Mouse (Mus musculus): ENCODE measurements around the gene Sh3glb1. TPM values are rescaled to one million over a fixed set of nuclear protein-coding genes. Genes with fewer than 3 reads are reported as not detected.

The Sh3glb1 gene
- polyA plus RNA-seq, 1 experiment: 86.4 TPM

GRCm38 (mm10) chr3:144717121-144717520 is 3.0 kb downstream of the Sh3glb1 start:
- no peak for TF ChIP-seq GATA1 (IDR thresholded peaks at IDR 0.05; ENCODE audit: low read length)

GRCm38 (mm10) chr3:144715901-144716300 is 4.2 kb downstream of the Sh3glb1 start:
- no peak for TF ChIP-seq GATA1 (IDR thresholded peaks at IDR 0.05; ENCODE audit: low read length)

- no peak for TF ChIP-seq GATA1 (IDR thresholded peaks at IDR 0.05; ENCODE audit: low read length)
Observed at GRCm38 (mm10) chr3:144715033-144715432, 5.1 kb downstream of the Sh3glb1 start.

GRCm38 (mm10) chr3:144714606-144715005 is 5.5 kb downstream of the Sh3glb1 start:
- no peak for TF ChIP-seq GATA1 (IDR thresholded peaks at IDR 0.05; ENCODE audit: low read length)

- no peak for TF ChIP-seq GATA1 (IDR thresholded peaks at IDR 0.05; ENCODE audit: low read length)
Observed at GRCm38 (mm10) chr3:144714126-144714525, 6.0 kb downstream of the Sh3glb1 start.

- TF ChIP-seq GATA1 (IDR thresholded peaks at IDR 0.05; ENCODE audit: low read length): no peak
Observed at GRCm38 (mm10) chr3:144711607-144712206, 8.4 kb downstream of the Sh3glb1 start.

- TF ChIP-seq GATA1 (IDR thresholded peaks at IDR 0.05; ENCODE audit: low read length): no peak
Observed at GRCm38 (mm10) chr3:144708612-144709011, 11.5 kb downstream of the Sh3glb1 start.

- no peak for TF ChIP-seq GATA1 (IDR thresholded peaks at IDR 0.05; ENCODE audit: low read length)
Observed at GRCm38 (mm10) chr3:144703959-144704358, 16.2 kb downstream of the Sh3glb1 start.

- TF ChIP-seq GATA1 (IDR thresholded peaks at IDR 0.05; ENCODE audit: low read length): no peak
Observed at GRCm38 (mm10) chr3:144698790-144699433, 21.2 kb downstream of the Sh3glb1 start.

GRCm38 (mm10) chr3:144697942-144698341 is 22.2 kb downstream of the Sh3glb1 start:
- no peak for TF ChIP-seq GATA1 (IDR thresholded peaks at IDR 0.05; ENCODE audit: low read length)

GRCm38 (mm10) chr3:144697154-144697553 is 23.0 kb downstream of the Sh3glb1 start:
- no peak for TF ChIP-seq GATA1 (IDR thresholded peaks at IDR 0.05; ENCODE audit: low read length)

GRCm38 (mm10) chr3:144694941-144695340 is 25.2 kb downstream of the Sh3glb1 start:
- TF ChIP-seq GATA1 (IDR thresholded peaks at IDR 0.05; ENCODE audit: low read length): no peak

GRCm38 (mm10) chr3:144694040-144694439 is 26.1 kb downstream of the Sh3glb1 start:
- TF ChIP-seq GATA1 (IDR thresholded peaks at IDR 0.05; ENCODE audit: low read length): no peak

- no peak for TF ChIP-seq GATA1 (IDR thresholded peaks at IDR 0.05; ENCODE audit: low read length)
Observed at GRCm38 (mm10) chr3:144692052-144692451, 28.1 kb downstream of the Sh3glb1 start.

- no peak for TF ChIP-seq GATA1 (IDR thresholded peaks at IDR 0.05; ENCODE audit: low read length)
Observed at GRCm38 (mm10) chr3:144689236-144689635, 30.9 kb downstream of the Sh3glb1 start.

- TF ChIP-seq GATA1 (IDR thresholded peaks at IDR 0.05; ENCODE audit: low read length): no peak
Observed at GRCm38 (mm10) chr3:144688284-144688683, 31.9 kb downstream of the Sh3glb1 start.

- TF ChIP-seq GATA1 (IDR thresholded peaks at IDR 0.05; ENCODE audit: low read length): no peak
Observed at GRCm38 (mm10) chr3:144687618-144688017, 32.5 kb downstream of the Sh3glb1 start.
